ENCODE assay signal across 15 mouse cellular contexts in the genomic region with DNA sequence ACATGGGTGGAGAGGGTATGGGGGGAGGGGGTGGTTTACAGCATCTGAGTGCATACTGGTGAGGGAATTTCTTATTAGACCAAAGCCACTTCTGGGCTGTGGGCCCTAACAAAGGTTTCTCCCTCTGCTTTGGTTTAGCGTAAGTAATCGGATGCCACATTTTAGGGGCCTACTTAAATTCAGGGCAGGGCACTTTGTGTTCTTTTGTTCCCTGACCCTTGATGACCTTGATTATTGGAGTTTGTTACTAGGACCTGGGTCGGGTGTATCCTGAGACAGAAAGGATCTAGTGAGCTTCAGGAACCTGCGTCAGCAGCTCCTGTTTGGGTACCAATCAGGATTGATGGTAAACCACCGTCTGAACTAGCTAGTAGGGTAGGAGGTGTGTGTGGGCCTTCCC.
A peak's percentile ranks its signal among the peaks of the same experiment; 100 is the strongest.
DNase-seq lines count a peak whose midpoint lies in the region.
"Had no signal": no experiment of that assay in that cellular context is flagged by ENCODE, and none has a peak within 500 bp of the region (broad histone marks: within the 10 kb centered on the region; RNA-seq: fewer than 3 reads in every experiment).

No protein-coding gene starts in this region.

- DNase-seq in embryo, embryonic 11 days: peak; percentile 4
- no peak for DNase-seq in embryo, embryonic 10.5 days (ENCODE audit: low spot score)
- peak; percentile 94 for DNase-seq in ES-CJ7 (ENCODE audit: low read depth, low spot score)
- DNase-seq in WW6 (ENCODE audit: low read depth, low spot score): peak; percentile 53
- DNase-seq in urinary bladder, postnatal 36 days (ENCODE audit: low spot score in 2 of 2): no peak
- DNase-seq in cerebellum, adult 11 months: no peak
- DNase-seq: adrenal gland, postnatal 10 days; adrenal gland, postnatal 36 days; cerebellum, adult 2 months; cerebellum, adult 9-11 months; cerebellum, postnatal 25 days; gastrocnemius, postnatal 10 days; gastrocnemius, postnatal 36 days; heart, adult 2 months; kidney, adult 11 months had no signal

Comparison
In these comparisons a context has a peak if more than half of its experiments do, and no peak if none do; other contexts are left out.
1. DNase-seq: peak in embryo, embryonic 11 days (single experiment), ES-CJ7 (single experiment) and WW6 (single experiment); none in embryo, embryonic 10.5 days (single experiment), urinary bladder, postnatal 36 days (0 of 2) and cerebellum, adult 11 months (single experiment).